Mouse (Mus musculus): ENCODE results near the gene Tap2. TPM values are rescaled to one million over a fixed set of nuclear protein-coding genes. Genes with fewer than 3 reads are reported as not detected.
A peak's percentile ranks its signal among the peaks of the same experiment; 100 is the strongest.

Gene Tap2
- polyA plus RNA-seq, 2 experiments: 2.9 to 3.1 TPM

DNA sequence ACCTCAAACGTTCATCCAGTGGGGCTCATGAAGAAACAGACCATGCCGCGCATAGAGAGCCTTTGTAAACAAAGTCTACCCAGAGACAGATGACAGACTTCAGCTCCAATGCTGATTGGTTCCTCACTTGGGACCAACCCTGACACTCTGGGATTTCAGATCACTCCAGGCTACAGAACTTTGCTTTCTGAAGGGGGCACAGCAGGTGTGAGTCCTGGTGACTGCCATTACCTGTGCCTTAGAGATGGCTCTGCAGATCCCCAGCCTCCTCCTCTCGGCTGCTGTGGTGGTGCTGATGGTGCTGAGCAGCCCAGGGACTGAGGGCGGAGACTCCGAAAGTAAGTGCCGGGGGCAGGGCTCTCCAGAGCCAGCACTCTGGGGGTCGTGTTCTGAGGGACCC, 59.7 kb downstream of the Tap2 start:
- Histone ChIP-seq H3K9me3 (ENCODE audit: control insufficient read depth, low read length) (no peaks in the 10 kb centered on the region), H3K9ac (replicated peaks) (no peak overlapping the region; the same call in 1 of the 2 replicates), H3K27ac (no peak overlapping the region), H3K4me1 (replicated peaks; ENCODE audit: control insufficient read depth in 2 of 2, insufficient read depth in 2 of 2, low read length in 1 of 2) (peaks cover 0 to 7% of the 10 kb centered on the region in 2 experiments; a peak in 2 of 4 replicates), H3K4me2 (ENCODE audit: low read depth) (peak overlapping the region; percentile 66), H3K36me3 (replicated peaks; ENCODE audit: control insufficient read depth, insufficient read depth, low read depth) (no peaks in the 10 kb centered on the region), H3K27me3 (ENCODE audit: control insufficient read depth, insufficient read depth, low read length) (peaks cover 30% of the 10 kb centered on the region), H3K4me3 (ENCODE audit: insufficient read depth in 1 of 2, low read depth in 2 of 2, low read length in 2 of 2) (peak overlapping the region; percentile 38 to 55)
- 3% methylated on average over 8 of the region's 8 CpGs for WGBS (ENCODE audit: insufficient replicate concordance)
- TF ChIP-seq EP300 (IDR thresholded peaks at IDR 0.05; ENCODE audit: low read depth) (no peak), CTCF (IDR thresholded peaks at IDR 0.05; ENCODE audit: low read depth) (no peak)
- ATAC-seq (ENCODE audit: insufficient read depth): peak; percentile 50
- peak in 2 of 3 experiments; percentile 46 to 47 for DNase-seq (ENCODE audit: low read depth in 3 of 3, low spot score in 3 of 3)

GRCm38 (mm10) chr17:34263811-34264371, 60.6 kb downstream of the Tap2 start:
- TF ChIP-seq CTCF (IDR thresholded peaks at IDR 0.05; ENCODE audit: low read depth): peak; percentile 27; the same call in 1 of the 2 replicates
- TF ChIP-seq EP300 (IDR thresholded peaks at IDR 0.05; ENCODE audit: low read depth): no peak
- no peak for DNase-seq (ENCODE audit: low read depth in 3 of 3, low spot score in 3 of 3)
- WGBS (ENCODE audit: insufficient replicate concordance): 6% methylated on average over 14 of the region's 14 CpGs
- Histone ChIP-seq H3K36me3 (replicated peaks; ENCODE audit: control insufficient read depth, insufficient read depth, low read depth) (no peaks in the 10 kb centered on the region), H3K27ac (no peak overlapping the region), H3K9ac (replicated peaks) (no peak overlapping the region), H3K4me1 (replicated peaks; ENCODE audit: control insufficient read depth in 2 of 2, insufficient read depth in 2 of 2, low read length in 1 of 2) (peaks cover 0 to 7% of the 10 kb centered on the region in 2 experiments; a peak in 2 of 4 replicates), H3K4me3 (ENCODE audit: insufficient read depth in 1 of 2, low read depth in 2 of 2, low read length in 2 of 2) (peak overlapping the region; percentile 47 to 55; a peak in 3 of 4 replicates), H3K27me3 (ENCODE audit: control insufficient read depth, insufficient read depth, low read length) (peaks cover 30% of the 10 kb centered on the region), H3K4me2 (ENCODE audit: low read depth) (peak overlapping the region; percentile 66), H3K9me3 (ENCODE audit: control insufficient read depth, low read length) (no peaks in the 10 kb centered on the region)
- ATAC-seq (ENCODE audit: insufficient read depth): no peak

DNA sequence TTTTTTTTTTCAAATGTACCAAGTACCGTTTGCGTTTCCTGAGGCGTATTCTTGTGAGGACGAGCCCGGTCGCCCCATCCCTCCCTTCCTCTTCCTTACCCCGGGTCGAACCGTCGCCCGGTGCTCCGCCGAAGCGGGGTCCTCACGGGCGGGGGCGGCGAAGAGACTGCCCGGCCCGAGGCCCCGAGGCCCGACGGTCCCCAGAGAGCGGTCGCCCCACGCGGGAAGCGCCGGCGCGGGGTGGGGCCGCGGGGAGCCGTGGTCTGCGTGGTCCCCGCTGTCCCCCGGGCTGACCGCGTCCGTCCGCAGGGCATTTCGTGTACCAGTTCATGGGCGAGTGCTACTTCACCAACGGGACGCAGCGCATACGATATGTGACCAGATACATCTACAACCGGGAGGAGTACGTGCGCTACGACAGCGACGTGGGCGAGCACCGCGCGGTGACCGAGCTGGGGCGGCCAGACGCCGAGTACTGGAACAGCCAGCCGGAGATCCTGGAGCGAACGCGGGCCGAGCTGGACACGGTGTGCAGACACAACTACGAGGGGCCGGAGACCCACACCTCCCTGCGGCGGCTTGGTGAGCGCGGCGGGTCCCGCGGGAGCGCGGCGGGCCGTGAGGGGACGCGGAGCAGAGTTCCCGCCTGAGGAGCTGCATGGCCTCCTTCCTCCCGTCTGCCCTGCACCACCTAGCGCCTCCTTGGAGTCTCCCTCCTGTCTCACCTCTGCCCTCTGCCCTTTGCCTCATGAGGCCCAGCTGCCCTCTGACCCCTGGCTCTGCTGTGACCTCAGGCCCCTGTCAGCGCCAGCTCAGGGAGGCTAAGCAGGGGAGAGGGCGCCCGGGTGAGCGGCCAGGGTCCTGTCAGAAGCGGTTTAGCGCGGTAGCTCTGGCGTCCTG, 61.4 kb downstream of the Tap2 start:
- peak overlapping the region; percentile 42 to 47 for H3K4me3 ChIP-seq (ENCODE audit: insufficient read depth in 1 of 2, low read depth in 2 of 2, low read length in 2 of 2)
- ATAC-seq (ENCODE audit: insufficient read depth) (no peak), DNase-seq (ENCODE audit: low read depth in 3 of 3, low spot score in 3 of 3) (no peak)
- H3K27ac ChIP-seq: no peak overlapping the region
- TF ChIP-seq EP300 (IDR thresholded peaks at IDR 0.05; ENCODE audit: low read depth) (no peak), CTCF (IDR thresholded peaks at IDR 0.05; ENCODE audit: low read depth) (no peak)
- WGBS (ENCODE audit: insufficient replicate concordance): 1% methylated on average over 79 of the region's 93 CpGs
- peak overlapping the region; percentile 66 for H3K4me2 ChIP-seq (ENCODE audit: low read depth)
- 0 out of 2 replicates have a peak overlapping the region, but pooled peaks have one; percentile 14 for H3K9ac ChIP-seq (replicated peaks)
- peaks cover 30% of the 10 kb centered on the region for H3K27me3 ChIP-seq (ENCODE audit: control insufficient read depth, insufficient read depth, low read length)
- peaks cover 0 to 7% of the 10 kb centered on the region in 2 experiments; a peak in 2 of 4 replicates for H3K4me1 ChIP-seq (replicated peaks; ENCODE audit: control insufficient read depth in 2 of 2, insufficient read depth in 2 of 2, low read length in 1 of 2)
- H3K9me3 ChIP-seq (ENCODE audit: control insufficient read depth, low read length): no peaks in the 10 kb centered on the region
- no peaks in the 10 kb centered on the region for H3K36me3 ChIP-seq (replicated peaks; ENCODE audit: control insufficient read depth, insufficient read depth, low read depth)

Other genes with a start within 250 kb of the Tap2 start
- gene Vps52, start 247.7 kb upstream of the Tap2 start, polyA plus RNA-seq (2012; rRNA removed): 17.4 and 18.7 TPM in 2 replicates
- gene Vps52, start 247.7 kb upstream of the Tap2 start, polyA plus RNA-seq (2014; fragmentation: Nextera tagmentation; extraction: Ambion mirVana): 15.2 and 18.4 TPM in 2 replicates
- gene Rps18, start 247.5 kb upstream of the Tap2 start, polyA plus RNA-seq (2012; rRNA removed): 829 and 1,098 TPM in 2 replicates
- 1,411 and 1,430 TPM in 2 replicates for gene Rps18, start 247.5 kb upstream of the Tap2 start, polyA plus RNA-seq (2014; fragmentation: Nextera tagmentation; extraction: Ambion mirVana)
- 124 and 137 TPM in 2 replicates for gene H2-K1, start 203.2 kb upstream of the Tap2 start, polyA plus RNA-seq (2012; rRNA removed)
- 107 and 108 TPM in 2 replicates for gene H2-K1, start 203.2 kb upstream of the Tap2 start, polyA plus RNA-seq (2014; fragmentation: Nextera tagmentation; extraction: Ambion mirVana)
- gene Ring1, start 178.8 kb upstream of the Tap2 start, polyA plus RNA-seq (2012; rRNA removed): 7.6 and 9.7 TPM in 2 replicates
- 1.2 and 1.7 TPM in 2 replicates for gene Ring1, start 178.8 kb upstream of the Tap2 start, polyA plus RNA-seq (2014; fragmentation: Nextera tagmentation; extraction: Ambion mirVana)
- gene H2-Ke6, start 175.5 kb upstream of the Tap2 start, polyA plus RNA-seq (2012; rRNA removed): 30.6 and 32.8 TPM in 2 replicates
- gene H2-Ke6, start 175.5 kb upstream of the Tap2 start, polyA plus RNA-seq (2014; fragmentation: Nextera tagmentation; extraction: Ambion mirVana): 22.3 and 24.9 TPM in 2 replicates
- gene Slc39a7, start 171.8 kb upstream of the Tap2 start, polyA plus RNA-seq (2012; rRNA removed): 27.0 and 28.1 TPM in 2 replicates
- gene Slc39a7, start 171.8 kb upstream of the Tap2 start, polyA plus RNA-seq (2014; fragmentation: Nextera tagmentation; extraction: Ambion mirVana): 25.1 and 26.5 TPM in 2 replicates
- 15.2 and 16.5 TPM in 2 replicates for gene Rxrb, start 171.7 kb upstream of the Tap2 start, polyA plus RNA-seq (2012; rRNA removed)
- 6.0 and 7.2 TPM in 2 replicates for gene Rxrb, start 171.7 kb upstream of the Tap2 start, polyA plus RNA-seq (2014; fragmentation: Nextera tagmentation; extraction: Ambion mirVana)
- gene Col11a2, start 164.1 kb upstream of the Tap2 start, polyA plus RNA-seq (2012; rRNA removed): 0.22 and 0.55 TPM in 2 replicates
- gene Col11a2, start 164.1 kb upstream of the Tap2 start, polyA plus RNA-seq (2014; fragmentation: Nextera tagmentation; extraction: Ambion mirVana): 0.06 and 0.20 TPM in 2 replicates
- gene H2-Oa, start 111.2 kb upstream of the Tap2 start, polyA plus RNA-seq (2012; rRNA removed): 0.45 and 0.51 TPM in 2 replicates
- gene H2-Oa, start 111.2 kb upstream of the Tap2 start, polyA plus RNA-seq (2014; fragmentation: Nextera tagmentation; extraction: Ambion mirVana): 0.29 and 0.51 TPM in 2 replicates
- 2.5 and 3.1 TPM in 2 replicates for gene H2-DMa, start 84.0 kb upstream of the Tap2 start, polyA plus RNA-seq (2012; rRNA removed)
- gene H2-DMa, start 84.0 kb upstream of the Tap2 start, polyA plus RNA-seq (2014; fragmentation: Nextera tagmentation; extraction: Ambion mirVana): 4.4 and 5.5 TPM in 2 replicates
- gene Brd2, start 80.9 kb upstream of the Tap2 start, polyA plus RNA-seq (2012; rRNA removed): 46.8 and 48.7 TPM in 2 replicates
- 28.8 and 37.5 TPM in 2 replicates for gene Brd2, start 80.9 kb upstream of the Tap2 start, polyA plus RNA-seq (2014; fragmentation: Nextera tagmentation; extraction: Ambion mirVana)
- gene H2-DMb2, start 60.2 kb upstream of the Tap2 start, polyA plus RNA-seq (2012; rRNA removed): 0.40 and 0.58 TPM in 2 replicates
- gene H2-DMb2, start 60.2 kb upstream of the Tap2 start, polyA plus RNA-seq (2014; fragmentation: Nextera tagmentation; extraction: Ambion mirVana): 0.13 and 0.33 TPM in 2 replicates
- 1.2 TPM in 2 replicates for gene H2-DMb1, start 50.5 kb upstream of the Tap2 start, polyA plus RNA-seq (2012; rRNA removed)
- 0.79 and 0.86 TPM in 2 replicates for gene H2-DMb1, start 50.5 kb upstream of the Tap2 start, polyA plus RNA-seq (2014; fragmentation: Nextera tagmentation; extraction: Ambion mirVana)
- 1.9 TPM in 2 replicates for gene Tap1, start 16.0 kb upstream of the Tap2 start, polyA plus RNA-seq (2012; rRNA removed)
- 2.0 and 2.5 TPM in 2 replicates for gene Tap1, start 16.0 kb upstream of the Tap2 start, polyA plus RNA-seq (2014; fragmentation: Nextera tagmentation; extraction: Ambion mirVana)
- 3.8 and 5.8 TPM in 2 replicates for gene Psmb9, start 15.8 kb upstream of the Tap2 start, polyA plus RNA-seq (2012; rRNA removed)
- 6.0 and 7.5 TPM in 2 replicates for gene Psmb9, start 15.8 kb upstream of the Tap2 start, polyA plus RNA-seq (2014; fragmentation: Nextera tagmentation; extraction: Ambion mirVana)
- 9.5 and 11.8 TPM in 2 replicates for gene Psmb8, start 5.8 kb upstream of the Tap2 start, polyA plus RNA-seq (2012; rRNA removed)
- 18.8 and 21.7 TPM in 2 replicates for gene Psmb8, start 5.8 kb upstream of the Tap2 start, polyA plus RNA-seq (2014; fragmentation: Nextera tagmentation; extraction: Ambion mirVana)
- gene H2-Ob, start 35.4 kb downstream of the Tap2 start, polyA plus RNA-seq (2012; rRNA removed): 0.13 and 0.20 TPM in 2 replicates
- 0.13 and 0.17 TPM in 2 replicates for gene H2-Ob, start 35.4 kb downstream of the Tap2 start, polyA plus RNA-seq (2014; fragmentation: Nextera tagmentation; extraction: Ambion mirVana)
- gene H2-Ab1, start 54.2 kb downstream of the Tap2 start, polyA plus RNA-seq (2012; rRNA removed): 2.0 and 2.3 TPM in 2 replicates
- gene H2-Ab1, start 54.2 kb downstream of the Tap2 start, polyA plus RNA-seq (2014; fragmentation: Nextera tagmentation; extraction: Ambion mirVana): 3.2 and 3.3 TPM in 2 replicates
- 1.1 and 1.5 TPM in 2 replicates for gene H2-Aa, start 84.3 kb downstream of the Tap2 start, polyA plus RNA-seq (2012; rRNA removed)
- gene H2-Aa, start 84.3 kb downstream of the Tap2 start, polyA plus RNA-seq (2014; fragmentation: Nextera tagmentation; extraction: Ambion mirVana): 1.8 and 2.5 TPM in 2 replicates
- 0.65 and 0.91 TPM in 2 replicates for gene H2-Eb1, start 102.3 kb downstream of the Tap2 start, polyA plus RNA-seq (2012; rRNA removed)
- gene H2-Eb1, start 102.3 kb downstream of the Tap2 start, polyA plus RNA-seq (2014; fragmentation: Nextera tagmentation; extraction: Ambion mirVana): 0.80 and 0.83 TPM in 2 replicates
- gene H2-Eb2, start 122.1 kb downstream of the Tap2 start, polyA plus RNA-seq (2012; rRNA removed): 0.01 TPM in 1 of 2 replicates, not detected in the other
- not detected in 2 replicates for gene H2-Eb2, start 122.1 kb downstream of the Tap2 start, polyA plus RNA-seq (2014; fragmentation: Nextera tagmentation; extraction: Ambion mirVana)
- gene Btnl2, start 151.3 kb downstream of the Tap2 start, polyA plus RNA-seq (2012; rRNA removed): 0.01 and 0.03 TPM in 2 replicates
- gene Btnl2, start 151.3 kb downstream of the Tap2 start, polyA plus RNA-seq (2014; fragmentation: Nextera tagmentation; extraction: Ambion mirVana): not detected in 2 replicates
- not detected in 2 replicates for gene Btnl1, start 173.6 kb downstream of the Tap2 start, polyA plus RNA-seq (2012; rRNA removed)
- gene Btnl1, start 173.6 kb downstream of the Tap2 start, polyA plus RNA-seq (2014; fragmentation: Nextera tagmentation; extraction: Ambion mirVana): not detected in 2 replicates
- gene BC051142, start 195.3 kb downstream of the Tap2 start, polyA plus RNA-seq (2012; rRNA removed): 0.03 and 0.17 TPM in 2 replicates
- 0.08 and 0.66 TPM in 2 replicates for gene BC051142, start 195.3 kb downstream of the Tap2 start, polyA plus RNA-seq (2014; fragmentation: Nextera tagmentation; extraction: Ambion mirVana)

All from liver, embryonic 14.5 days (tissue).